Mouse (Mus musculus) macrophage (primary cell): Measurements from ENCODE around the gene Snx11. TPM values are rescaled to one million over a fixed set of nuclear protein-coding genes. Genes with fewer than 3 reads are reported as not detected.
A peak's percentile ranks its signal among the peaks of the same experiment; 100 is the strongest.
"Not testable (repeated sequence)": the region's sequence is repeated elsewhere in the genome, so short reads cannot be mapped to it uniquely, and the experiment has no call there.

ENCODE experiments used
- H3K27ac ChIP-seq: fragments of 350-480 bp; formaldehyde crosslinking; 2 replicates; pipeline ENCODE4 v1.9.0; 2021
- H3K36me3 ChIP-seq: fragments of 350-480 bp; formaldehyde crosslinking; 2 replicates; pipeline ENCODE4 v1.9.0; 2021; ENCODE audit errors: inconsistent target
- H3K4me3 ChIP-seq: fragments of 350-480 bp; formaldehyde crosslinking; 2 replicates; pipeline ENCODE4 v1.9.0; 2021; ENCODE audit errors: inconsistent target
- H3K79me2 ChIP-seq: fragments of 350-480 bp; formaldehyde crosslinking; 2 replicates; pipeline ENCODE4 v1.9.0; 2021; ENCODE audit errors: inconsistent target
- WGBS: methylation state at CpG from one replicate; pipeline ENCODE4 v1.1.7; 2026; ENCODE audit warnings: inconsistent platforms; ENCODE audit not compliant: missing documents; 5-methylcytosine and 5-hydroxymethylcytosine counted together
- polyA plus RNA-seq: library from polyadenylated mRNA; stranded (reverse); fragments of 250-400 nt; gene quantifications from 3 replicates; pipeline ENCODE4 v1.2.4, GENCODE M21; 2018; ENCODE audit warnings: inconsistent platforms

Snx11 gene
- polyA plus RNA-seq, 1 experiment from 2014 or later, result 14.2 TPM

- 70% methylated on average over 2 of the region's 2 CpGs for WGBS
- Histone ChIP-seq H3K27ac (no peak overlapping the region), H3K36me3 (no peaks in the 10 kb centered on the region), H3K4me3 (no peak overlapping the region), H3K79me2 (peaks cover 9% of the 10 kb centered on the region)
Observed at GRCm38 (mm10) chr11:96781425-96781824, 4.1 kb upstream of the Snx11 start.

GRCm38 (mm10) chr11:96780306-96780705 is 2.9 kb upstream of the Snx11 start:
- H3K4me3 ChIP-seq, result no peak overlapping the region
- H3K27ac ChIP-seq, result no peak overlapping the region
- H3K79me2 ChIP-seq, result peaks cover 20% of the 10 kb centered on the region
- H3K36me3 ChIP-seq, result no peaks in the 10 kb centered on the region
- WGBS, result 94% methylated on average over 5 of the region's 5 CpGs

DNA sequence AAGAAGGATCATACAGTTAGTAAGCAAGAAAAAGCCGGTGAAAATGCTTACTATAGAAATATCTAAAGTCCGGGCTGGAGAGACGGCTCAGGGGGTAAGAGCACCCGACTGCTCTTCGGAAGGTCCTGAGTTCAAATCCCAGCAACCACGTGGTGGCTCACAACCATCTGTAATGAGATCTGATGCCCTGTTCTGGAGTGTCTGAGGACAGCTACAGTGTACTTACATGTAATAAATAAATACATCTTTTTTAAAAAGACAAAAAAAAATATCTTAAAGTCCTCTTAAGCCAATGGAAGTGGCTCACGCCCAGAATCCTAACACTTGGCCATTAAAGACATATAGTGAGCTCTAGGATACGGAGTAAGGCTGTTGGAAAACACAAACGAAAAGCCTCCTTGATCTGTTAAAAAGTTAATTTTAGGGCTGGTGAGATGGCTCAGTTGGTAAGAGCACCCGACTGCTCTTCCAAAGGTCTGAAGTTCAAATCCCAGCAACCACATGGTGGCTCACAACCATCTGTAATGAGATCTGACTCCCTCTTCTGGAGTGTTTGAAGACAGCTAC is 785 bp upstream of the Snx11 start:
- 61% methylated on average over 9 of the region's 10 CpGs for WGBS
- not testable (repeated sequence) for H3K36me3 ChIP-seq
- peaks cover 33% of the 10 kb centered on the region for H3K79me2 ChIP-seq
- peak overlapping the region; percentile 55 for H3K27ac ChIP-seq
- peak overlapping the region; percentile 28 for H3K4me3 ChIP-seq

DNA sequence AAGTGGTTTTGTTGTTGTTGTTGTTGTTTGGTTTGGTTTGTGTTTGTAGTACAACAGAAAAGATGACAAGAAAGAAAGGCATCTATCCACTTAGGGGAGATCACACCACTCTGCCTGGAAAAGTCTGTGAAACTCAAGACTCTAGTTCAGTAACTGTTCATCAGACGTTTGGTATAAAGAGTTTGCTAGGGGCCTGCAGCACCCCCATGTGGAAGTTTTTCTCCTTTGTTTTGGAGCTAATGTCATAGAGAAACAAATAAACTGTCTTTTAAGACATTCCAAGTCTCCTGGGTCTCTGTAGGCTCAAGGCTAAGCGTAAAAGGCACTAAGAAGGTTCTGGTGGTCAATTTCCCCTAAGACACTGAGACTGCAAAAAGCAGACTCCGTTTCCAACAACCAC is 1.3 kb downstream of the Snx11 start:
- H3K4me3 ChIP-seq, result peak overlapping the region; percentile 94; the same call in 1 of the 2 replicates
- peak overlapping the region; percentile 35 for H3K27ac ChIP-seq
- 65% methylated on average over 3 of the region's 3 CpGs for WGBS
- H3K79me2 ChIP-seq, result peaks cover 33% of the 10 kb centered on the region
- peaks cover 23% of the 10 kb centered on the region for H3K36me3 ChIP-seq

GRCm38 (mm10) chr11:96775665-96776064 is 1.7 kb downstream of the Snx11 start:
- Histone ChIP-seq H3K36me3 (peaks cover 27% of the 10 kb centered on the region), H3K4me3 (no peak overlapping the region), H3K27ac (peak overlapping the region; percentile 35), H3K79me2 (peaks cover 33% of the 10 kb centered on the region)
- 65% methylated on average over 5 of the region's 7 CpGs for WGBS

DNA sequence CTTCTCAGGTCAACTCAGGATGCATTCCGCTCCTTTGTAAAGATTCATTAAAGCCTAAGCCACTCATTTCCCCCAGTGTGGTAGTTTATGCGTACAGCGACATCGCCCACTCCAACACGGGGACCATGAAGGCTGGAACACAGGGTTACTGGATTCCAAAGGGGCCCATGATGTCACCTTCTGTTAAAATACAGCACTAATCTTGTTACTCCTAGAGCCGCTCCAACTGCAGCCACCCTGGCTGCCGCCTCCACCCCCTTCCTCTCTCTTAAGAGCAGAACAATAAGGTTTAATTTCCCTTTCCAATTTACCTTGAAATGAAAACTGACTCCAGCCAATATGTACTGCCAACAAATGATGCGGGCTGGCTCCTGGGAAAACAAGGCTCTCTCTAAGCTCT is 2.3 kb downstream of the Snx11 start:
- Histone ChIP-seq H3K4me3 (no peak overlapping the region), H3K27ac (0 out of 2 replicates have a peak overlapping the region, but pooled peaks have one; percentile 10), H3K79me2 (peaks cover 33% of the 10 kb centered on the region), H3K36me3 (peaks cover 33% of the 10 kb centered on the region)
- WGBS, result 95% methylated on average over 8 of the region's 8 CpGs

DNA sequence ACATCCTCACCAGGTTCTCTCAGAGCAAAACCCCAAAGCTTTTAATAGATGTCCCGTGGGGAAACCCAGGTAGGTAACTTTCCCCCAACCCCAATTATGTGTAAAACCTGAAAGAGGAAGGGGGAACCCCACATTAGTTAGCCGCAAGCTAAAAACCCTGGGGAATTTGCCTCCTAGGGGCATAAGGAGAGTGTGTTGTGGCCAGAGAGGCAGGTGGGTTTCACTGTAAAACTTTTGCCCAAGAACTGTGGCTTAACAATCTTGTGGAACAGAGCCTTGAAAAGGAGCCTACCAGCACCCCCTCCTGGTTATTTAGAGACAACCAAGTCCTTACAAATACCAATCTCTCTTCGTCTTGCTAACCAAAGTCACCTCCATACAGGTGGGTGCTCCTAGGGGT is 2.8 kb downstream of the Snx11 start:
- H3K27ac ChIP-seq, result no peak overlapping the region
- 80% methylated on average over 3 of the region's 3 CpGs for WGBS
- peaks cover 33% of the 10 kb centered on the region for H3K79me2 ChIP-seq
- no peak overlapping the region for H3K4me3 ChIP-seq
- peaks cover 39% of the 10 kb centered on the region for H3K36me3 ChIP-seq

- Histone ChIP-seq H3K27ac (no peak overlapping the region), H3K4me3 (no peak overlapping the region), H3K36me3 (peaks cover 55% of the 10 kb centered on the region), H3K79me2 (peaks cover 33% of the 10 kb centered on the region)
- WGBS, result 92% methylated on average over 9 of the region's 9 CpGs
Observed at GRCm38 (mm10) chr11:96772413-96772812, 4.9 kb downstream of the Snx11 start.

GRCm38 (mm10) chr11:96771274-96771975 is 5.9 kb downstream of the Snx11 start:
- no peak overlapping the region for H3K27ac ChIP-seq
- H3K79me2 ChIP-seq, result peaks cover 25% of the 10 kb centered on the region
- peaks cover 55% of the 10 kb centered on the region for H3K36me3 ChIP-seq
- WGBS, result 100% methylated on average over 6 of the region's 9 CpGs
- H3K4me3 ChIP-seq, result no peak overlapping the region

- Histone ChIP-seq H3K4me3 (no peak overlapping the region), H3K27ac (no peak overlapping the region), H3K79me2 (no peaks in the 10 kb centered on the region), H3K36me3 (peaks cover 53% of the 10 kb centered on the region)
- 88% methylated on average over 9 of the region's 9 CpGs for WGBS
Observed at GRCm38 (mm10) chr11:96768240-96768639, 9.1 kb downstream of the Snx11 start.

- no peak overlapping the region for H3K4me3 ChIP-seq
- 90% methylated on average over 7 of the region's 7 CpGs for WGBS
- H3K27ac ChIP-seq, result no peak overlapping the region
- H3K79me2 ChIP-seq, result no peaks in the 10 kb centered on the region
- H3K36me3 ChIP-seq, result peaks cover 42% of the 10 kb centered on the region
Observed at GRCm38 (mm10) chr11:96767096-96767495, 10.3 kb downstream of the Snx11 start.

DNA sequence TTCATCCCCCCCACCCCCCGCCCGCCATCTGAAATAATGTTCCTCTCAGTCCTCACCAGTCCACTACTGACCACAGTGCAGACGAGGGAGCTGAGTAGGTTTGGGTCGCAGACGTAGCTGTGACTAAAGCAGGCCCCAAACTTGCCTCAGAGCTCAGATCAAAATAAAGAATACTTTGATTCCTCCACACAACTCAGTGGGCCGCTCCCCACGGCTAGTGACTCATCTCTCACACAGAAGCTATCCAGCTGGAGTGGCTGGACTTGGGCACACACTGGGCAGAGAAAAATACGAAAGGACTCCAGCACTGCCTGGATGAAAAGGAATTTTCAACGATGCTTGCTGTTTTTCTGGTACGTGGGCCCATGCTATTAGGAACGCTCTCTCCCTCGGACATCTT is 10.8 kb downstream of the Snx11 start:
- 90% methylated on average over 12 of the region's 12 CpGs for WGBS
- Histone ChIP-seq H3K79me2 (no peaks in the 10 kb centered on the region), H3K36me3 (peaks cover 36% of the 10 kb centered on the region), H3K4me3 (no peak overlapping the region), H3K27ac (peak overlapping the region; percentile 84)

GRCm38 (mm10) chr11:96765645-96766044 is 11.7 kb downstream of the Snx11 start:
- 3% methylated on average over 7 of the region's 7 CpGs for WGBS
- Histone ChIP-seq H3K79me2 (no peaks in the 10 kb centered on the region), H3K4me3 (no peak overlapping the region), H3K27ac (peak overlapping the region; percentile 84), H3K36me3 (peaks cover 27% of the 10 kb centered on the region)

- peaks cover 18% of the 10 kb centered on the region for H3K36me3 ChIP-seq
- WGBS, result 83% methylated on average over 13 of the region's 13 CpGs
- H3K4me3 ChIP-seq, result no peak overlapping the region
- H3K79me2 ChIP-seq, result no peaks in the 10 kb centered on the region
- H3K27ac ChIP-seq, result peak overlapping the region; percentile 84
Observed at GRCm38 (mm10) chr11:96764511-96765350, 12.6 kb downstream of the Snx11 start.
